8 mouse cellular contexts compared by ENCODE assay signal in the genomic region with DNA sequence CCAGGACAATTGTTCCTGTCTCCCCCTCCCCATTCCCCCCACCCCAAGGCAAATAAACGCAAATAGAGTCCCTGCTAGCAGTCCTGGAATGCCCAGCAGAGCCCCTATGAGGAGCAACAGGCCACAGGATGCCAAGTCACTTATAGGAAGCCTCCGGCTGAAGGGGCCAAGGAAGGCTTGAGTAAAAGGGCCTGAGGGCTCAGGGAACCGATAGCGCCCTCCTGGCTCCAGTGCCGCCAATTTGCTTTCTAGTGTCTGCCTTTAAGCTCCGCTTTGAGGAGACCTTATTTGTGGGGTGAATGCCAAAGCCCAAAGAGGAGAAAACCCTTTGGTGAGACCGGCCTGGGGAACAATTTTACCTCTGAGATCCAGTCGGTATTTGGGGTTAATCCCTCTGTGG.
"Had no signal": no experiment of that assay in that cellular context is flagged by ENCODE, and none has a peak within 500 bp of the region (broad histone marks: within the 10 kb centered on the region; RNA-seq: fewer than 3 reads in every experiment).

No protein-coding gene starts in this region.

- H3K9me3 ChIP-seq: midbrain, embryonic 12.5 days had no signal

- H3K36me3 ChIP-seq: midbrain, embryonic 12.5 days had no signal

- DNase-seq: kidney, postnatal 25 days; lung, adult 18-20 months; lung, postnatal 4 days; right cerebral cortex, postnatal 14 days; thymus, postnatal 4 days had no signal

- H3K9ac ChIP-seq: liver, embryonic 14.5 days; midbrain, embryonic 12.5 days had no signal

- H3K4me2 ChIP-seq: midbrain, embryonic 12.5 days had no signal

- H3K27ac ChIP-seq: left cerebral cortex, adult 2 months; liver, embryonic 14.5 days; midbrain, embryonic 12.5 days had no signal

- H3K4me3 ChIP-seq: left cerebral cortex, adult 2 months; midbrain, embryonic 12.5 days had no signal
